Mouse (Mus musculus): Measurements from ENCODE around the gene Ddx39.

Gene Ddx39

DNA sequence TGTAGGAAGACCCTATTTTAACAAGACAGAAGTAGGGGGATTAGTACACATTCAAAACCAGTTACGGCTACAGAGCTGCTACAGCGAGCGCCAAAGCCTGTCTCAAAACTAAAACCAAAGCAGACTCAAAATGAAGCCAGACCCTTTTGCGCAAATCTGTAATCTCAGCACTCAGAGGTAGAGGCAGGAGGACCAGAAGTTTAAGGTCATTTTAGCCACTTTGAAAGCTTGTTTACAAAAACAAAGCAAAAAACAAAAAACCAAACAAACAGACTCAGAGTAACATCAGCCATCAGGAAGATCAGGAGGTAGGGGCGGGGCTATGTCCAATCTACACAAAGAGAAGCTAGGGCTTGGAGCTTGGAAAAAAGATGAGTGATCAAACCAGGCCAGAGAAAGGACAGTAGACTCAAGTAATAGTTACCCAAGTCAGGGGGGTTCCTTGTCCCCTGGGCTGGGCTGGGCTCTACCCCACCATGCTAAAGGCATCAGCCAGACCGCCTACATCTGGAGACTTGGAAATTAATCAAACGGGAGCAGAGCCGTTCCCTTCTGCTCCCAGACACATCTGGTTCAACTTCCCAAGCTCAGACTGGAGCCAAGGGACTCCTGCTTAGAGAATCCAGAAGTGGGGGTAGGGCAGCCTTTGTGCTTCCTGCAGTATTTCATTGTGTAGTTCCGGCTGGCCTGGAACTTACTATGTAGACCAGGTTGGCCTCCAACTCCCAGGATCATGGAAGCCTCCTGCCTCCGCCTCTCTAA lies 24.2 kb downstream of the Ddx39 start:
- peak; percentile 55 to 58 for DNase-seq

DNA sequence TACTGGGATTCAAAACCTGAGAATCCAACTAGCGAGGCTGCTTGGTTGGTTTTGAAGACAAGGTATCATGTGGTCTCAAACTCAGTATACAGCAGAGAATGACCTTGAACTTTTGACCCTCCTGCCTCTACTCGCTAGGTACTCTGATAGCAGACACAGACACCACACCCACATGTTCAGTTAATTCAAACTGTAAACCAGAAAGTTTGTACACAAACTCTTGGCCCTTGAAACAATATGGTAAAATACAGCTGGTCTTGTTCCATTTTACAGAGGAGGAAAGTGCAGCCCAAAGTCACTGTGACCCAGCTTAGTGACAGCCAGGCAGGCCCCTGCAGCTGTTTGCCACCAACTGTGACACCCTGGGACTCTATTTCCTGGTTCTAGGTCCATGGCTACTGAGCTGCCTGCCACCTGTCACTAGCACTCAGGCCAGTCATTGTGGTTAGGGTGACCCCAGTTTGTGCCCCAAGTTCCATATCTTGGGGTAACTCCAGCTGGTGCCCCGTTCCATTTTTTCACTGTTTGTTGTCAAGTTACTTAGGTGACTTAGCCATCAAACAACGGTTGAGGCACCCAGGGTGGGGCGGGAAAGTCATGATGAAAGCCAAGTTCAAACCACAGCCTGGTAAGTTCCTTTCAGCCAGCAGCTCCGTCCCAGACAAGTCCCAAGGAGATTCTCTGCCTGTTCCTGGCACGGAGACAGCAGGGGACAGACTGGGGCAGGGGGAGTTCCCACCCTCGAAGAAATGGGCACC lies 24.9 kb downstream of the Ddx39 start:
- no peak for DNase-seq

DNA sequence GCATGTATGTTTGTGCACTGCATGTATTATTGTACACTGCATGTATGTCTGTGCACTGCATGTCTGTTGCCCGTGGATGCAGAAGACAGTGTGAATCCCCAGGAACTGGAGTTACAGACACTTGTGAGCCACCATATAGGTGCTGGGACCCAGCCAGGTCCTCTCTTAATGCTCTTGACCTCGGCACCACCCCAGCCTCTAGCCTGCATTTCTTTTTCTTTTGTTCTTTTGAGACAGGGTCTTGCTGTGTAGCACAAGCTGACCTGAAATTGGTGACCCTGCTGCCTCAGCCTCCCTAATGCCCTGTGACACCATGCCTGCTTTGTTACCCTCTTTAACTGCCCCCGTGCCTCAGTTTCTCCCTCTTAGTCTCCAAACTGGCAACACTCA lies 25.6 kb downstream of the Ddx39 start:
- DNase-seq, result no peak

DNA sequence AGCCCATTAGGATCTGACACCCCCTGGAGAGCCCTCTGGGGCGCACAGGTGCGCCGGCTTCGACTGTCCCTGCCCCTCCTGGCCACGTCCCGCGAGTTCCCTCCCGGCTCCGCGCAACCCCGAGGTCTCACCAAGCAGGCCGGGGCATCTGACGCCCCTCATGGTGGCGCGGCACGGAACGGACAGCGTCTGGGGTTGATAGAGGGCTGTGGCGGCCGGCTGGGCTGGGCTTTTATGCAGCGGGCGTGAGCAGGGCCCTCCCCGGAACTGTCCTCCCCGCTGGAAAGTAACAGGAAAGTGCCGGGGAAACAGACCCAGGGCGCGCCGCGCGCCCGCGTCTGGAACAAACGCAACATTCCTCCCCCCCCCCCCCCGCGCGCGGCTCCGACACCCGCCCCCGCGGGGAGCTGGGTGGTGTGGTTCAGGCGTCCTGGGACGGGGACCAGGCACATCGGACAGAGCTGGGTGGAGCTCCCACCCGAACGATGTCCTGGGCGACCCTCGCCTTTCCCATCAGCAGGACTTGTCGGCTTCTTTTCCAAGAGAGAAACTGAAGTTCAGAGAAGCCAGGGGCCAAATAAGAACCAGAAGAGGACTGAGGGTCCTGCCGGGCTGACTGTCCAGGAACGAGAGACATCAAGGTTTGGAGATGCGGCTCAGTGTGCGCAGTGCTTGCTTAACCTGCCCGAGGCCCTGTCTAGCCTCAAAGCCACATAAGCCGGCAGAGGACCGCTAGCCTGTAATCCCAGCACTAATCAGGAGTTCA lies 26.2 kb downstream of the Ddx39 start, which contains the start of gene Adgre5:
Gene Adgre5 (minus strand): TSS at position 351 of the 766 bp plus-strand sequence.
- peak; percentile 82 to 89 for DNase-seq

DNA sequence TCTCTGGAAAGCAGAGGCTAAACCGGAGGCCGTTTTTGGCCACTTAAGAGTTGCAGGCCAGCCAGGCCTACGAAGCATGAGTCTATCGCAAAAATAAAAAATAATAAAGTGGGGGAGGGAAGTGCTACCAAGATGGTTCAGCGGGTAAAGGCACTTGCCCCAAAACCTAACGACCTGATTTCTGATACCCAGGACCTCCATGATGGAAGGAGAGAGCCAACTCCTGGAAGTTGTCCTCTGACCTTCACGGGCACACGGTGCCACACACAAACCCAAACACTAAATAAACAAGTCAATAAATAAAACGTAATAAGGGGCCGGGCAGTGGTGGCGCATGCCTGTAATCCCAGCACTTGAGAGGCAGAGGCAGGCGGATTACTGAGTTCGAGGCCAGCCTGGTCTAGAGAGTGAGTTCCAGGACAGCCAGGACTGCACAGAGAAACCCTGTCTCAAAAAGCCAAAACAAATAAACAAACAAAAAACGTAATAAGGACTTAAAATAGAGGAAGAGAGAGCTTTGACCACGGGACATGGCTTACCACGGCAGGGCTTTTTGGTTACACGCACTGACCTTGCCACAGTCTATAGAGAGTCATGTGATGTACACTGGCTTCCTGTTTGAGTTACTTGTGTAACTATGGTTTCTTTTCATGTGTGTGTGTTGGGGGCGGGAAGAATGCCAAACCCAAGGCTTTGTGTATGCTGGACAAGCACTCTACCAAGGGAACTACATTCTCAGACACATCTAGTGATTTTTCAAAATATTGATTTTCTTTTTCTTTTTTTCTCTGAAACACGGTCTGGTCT lies 27.1 kb downstream of the Ddx39 start:
- peak in 1 of 2 experiments; percentile 14 for DNase-seq

DNA sequence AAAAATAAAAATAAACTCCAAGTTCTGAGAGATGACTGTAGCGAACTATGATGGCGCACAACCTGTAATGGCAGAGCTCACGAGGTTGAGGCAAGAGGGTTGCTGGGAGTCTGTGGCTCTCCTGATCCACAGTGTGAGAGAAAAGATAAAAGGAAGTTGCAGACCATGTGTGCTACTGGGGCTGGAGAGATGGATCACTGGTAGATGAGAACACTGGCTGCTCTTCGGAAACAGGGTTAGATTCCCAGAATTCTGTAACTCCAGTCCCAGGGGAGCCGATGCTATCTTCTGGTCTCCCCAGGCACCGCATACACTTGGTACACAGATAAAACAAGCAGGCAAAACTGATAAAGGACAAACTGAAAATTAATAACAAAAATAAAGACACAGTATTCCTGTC lies 28.0 kb downstream of the Ddx39 start:
- no peak for DNase-seq

DNA sequence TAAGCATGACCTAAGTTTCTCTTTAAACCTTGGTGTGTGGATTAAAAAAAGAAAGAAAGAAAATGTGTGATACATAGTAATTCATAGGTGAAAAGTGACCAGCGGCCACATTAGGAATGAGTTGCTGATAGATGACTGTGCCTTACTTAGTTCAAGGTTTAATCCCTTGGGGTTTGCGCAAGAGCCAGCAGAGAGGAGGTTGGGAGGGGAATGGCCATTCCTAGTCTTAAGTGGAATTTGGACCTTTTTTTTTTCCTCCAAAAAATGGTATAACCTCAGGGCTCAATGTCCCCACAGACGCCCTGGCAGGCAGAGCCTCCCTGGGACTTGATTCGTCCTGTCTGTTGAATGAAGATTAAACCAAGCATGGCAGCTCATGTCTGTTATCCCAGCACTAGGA lies 29.1 kb downstream of the Ddx39 start:
- DNase-seq, result peak; percentile 14 to 51

DNA sequence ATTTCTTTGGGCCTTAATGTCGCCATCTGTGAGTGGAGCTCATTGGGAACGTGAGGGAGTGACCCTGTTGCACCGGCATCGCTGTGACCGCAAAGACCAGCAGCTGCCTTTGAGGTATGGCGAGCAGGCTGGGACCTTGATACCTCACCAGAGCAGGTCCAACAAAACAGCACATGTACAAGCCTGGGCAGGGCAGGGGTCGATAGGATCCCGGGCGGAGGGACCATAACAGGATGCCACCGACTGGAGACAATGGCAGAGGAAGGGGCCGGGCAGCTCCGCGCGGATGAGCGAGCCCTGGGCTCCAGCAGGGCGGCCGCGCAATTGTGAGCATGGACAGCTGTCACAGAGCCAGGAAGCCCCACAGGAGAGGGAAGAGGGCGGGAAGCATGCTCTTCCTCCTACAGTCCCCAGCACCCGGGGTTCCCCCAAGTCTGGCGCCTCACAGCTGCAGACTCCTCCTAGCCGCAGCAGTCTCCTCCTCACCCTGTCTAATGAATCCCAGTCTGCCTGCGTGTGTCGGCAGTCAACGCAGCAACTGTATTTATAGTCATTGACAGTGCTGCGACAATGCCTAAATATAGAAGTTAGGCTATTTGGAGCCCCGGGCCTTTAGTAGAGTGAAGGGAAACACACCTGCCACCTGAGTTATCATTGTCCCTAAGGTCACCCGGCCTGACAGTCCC lies 32.8 kb downstream of the Ddx39 start:
- peak; percentile 78 to 89 for DNase-seq

DNA sequence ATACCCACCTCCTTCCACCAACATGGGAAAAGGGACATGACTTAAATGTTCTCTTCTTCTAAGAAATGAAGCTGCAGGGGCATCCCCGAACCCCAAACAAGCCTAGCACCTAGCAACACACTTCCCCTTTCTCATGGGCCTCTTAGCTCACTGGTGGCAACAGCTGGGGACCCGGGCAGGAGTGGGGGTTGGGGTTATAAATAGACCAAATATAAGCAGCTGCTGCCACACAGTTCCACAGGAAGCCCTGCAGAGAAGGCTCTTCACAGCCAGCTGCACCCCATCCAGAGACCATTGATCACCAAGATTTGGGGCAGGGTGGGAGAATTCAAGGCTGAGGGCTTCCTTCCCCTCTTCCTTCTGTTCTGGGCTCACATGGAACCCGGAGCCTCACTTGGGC lies 33.7 kb downstream of the Ddx39 start:
- DNase-seq, result no peak

DNA sequence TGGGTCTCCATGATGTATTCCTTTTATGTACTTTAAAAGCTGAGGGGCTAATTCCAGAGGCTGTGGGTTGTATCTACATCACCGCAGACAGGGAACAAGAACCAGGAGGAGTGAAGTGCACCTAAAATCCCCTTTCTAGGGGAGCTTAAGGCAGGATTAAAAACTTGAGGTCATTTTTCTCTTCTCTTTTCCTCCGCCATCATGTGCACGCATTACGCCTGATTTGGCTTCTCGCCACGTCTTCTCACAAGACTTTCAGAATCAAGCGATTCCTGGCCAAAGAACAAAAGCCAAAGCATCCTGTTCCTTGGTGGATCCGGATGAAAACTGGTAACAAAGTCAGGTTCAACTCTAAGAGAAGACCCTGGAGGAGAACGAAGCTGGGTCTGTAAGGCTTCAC lies 34.3 kb downstream of the Ddx39 start:
- peak in 1 of 2 experiments; percentile 57 for DNase-seq

DNA sequence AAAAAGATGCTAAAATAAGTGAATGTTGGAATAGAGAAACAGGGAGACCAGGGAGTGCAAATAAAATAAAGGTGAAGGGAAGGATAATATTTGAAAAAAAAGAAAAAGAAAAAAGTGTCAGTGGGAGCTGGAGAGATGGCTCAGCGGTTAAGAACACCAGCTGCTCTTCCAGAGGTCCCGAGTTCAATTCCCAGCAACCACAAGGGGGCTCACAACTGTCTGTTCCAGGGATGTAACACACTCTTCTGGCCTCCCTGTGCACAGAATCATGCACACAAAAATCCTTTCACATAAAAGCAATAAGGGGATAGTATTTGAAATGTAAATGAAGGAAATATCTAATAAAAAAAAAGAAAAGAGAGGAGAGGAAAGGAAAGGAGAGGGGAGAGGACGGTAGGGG lies 39.2 kb downstream of the Ddx39 start:
- DNase-seq, result no peak

DNA sequence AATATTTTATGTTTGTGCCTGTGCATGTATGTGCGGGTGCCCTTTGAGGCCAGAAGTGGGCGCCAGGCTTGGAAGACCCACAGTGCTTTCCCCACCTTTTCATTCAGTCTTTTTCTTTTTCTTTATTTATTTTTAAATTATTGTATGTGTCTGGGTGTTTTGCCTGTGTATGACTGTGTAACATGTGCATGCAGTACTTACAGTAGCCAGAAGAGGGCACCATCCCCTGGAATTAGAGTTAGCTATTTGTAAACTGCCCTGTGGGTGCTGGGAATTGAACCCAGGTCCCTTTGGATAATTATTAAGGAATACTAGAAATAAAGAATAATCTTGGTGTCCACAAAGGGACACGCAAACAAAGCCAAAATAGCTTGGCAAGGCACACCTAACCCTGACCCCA lies 41.3 kb downstream of the Ddx39 start:
- DNase-seq, result peak in 1 of 2 experiments; percentile 35

DNA sequence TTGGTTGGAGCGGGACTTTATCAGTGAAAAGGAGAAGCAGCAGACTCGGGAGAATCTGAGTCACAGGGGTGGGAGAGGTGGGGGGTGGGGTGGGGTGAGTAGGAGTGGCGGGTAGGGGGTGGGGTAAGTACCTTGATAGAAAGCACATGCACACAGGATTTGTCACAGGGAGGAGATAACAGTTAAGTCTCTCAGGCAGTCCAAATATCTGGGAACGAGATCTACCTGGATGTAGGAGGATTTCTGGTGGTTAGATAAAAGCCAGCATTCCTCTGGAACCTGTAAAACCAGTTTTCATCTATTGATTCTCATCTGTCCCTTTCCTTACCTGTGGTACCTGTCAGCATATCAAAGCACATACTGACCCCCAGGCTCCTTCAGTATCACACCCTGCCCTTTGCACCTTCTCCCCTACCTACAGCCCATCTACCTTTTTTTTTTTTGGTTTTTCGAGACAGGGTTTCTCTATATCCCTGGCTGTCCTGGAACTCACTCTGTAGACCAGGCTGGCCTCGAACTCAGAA lies 42.2 kb downstream of the Ddx39 start:
- DNase-seq, result no peak

DNA sequence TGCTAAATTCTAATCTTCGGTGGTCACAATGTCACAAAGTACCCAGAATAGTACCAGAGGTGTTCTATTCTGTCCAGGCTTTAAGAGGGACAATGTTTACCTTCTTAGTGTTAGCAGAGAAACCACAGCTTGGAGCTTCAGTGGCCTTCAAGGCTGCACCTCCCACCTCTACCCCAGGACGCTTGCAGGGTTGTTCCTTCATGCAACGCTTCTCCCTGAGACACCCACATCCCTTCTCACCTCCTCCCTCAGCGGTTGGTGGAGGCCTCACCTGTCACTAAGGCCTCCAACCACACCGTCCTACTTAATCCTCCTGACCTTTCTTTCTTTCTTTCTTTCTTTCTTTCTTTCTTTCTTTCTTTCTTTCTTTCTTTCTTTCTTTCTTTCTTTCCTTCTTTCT lies 43.3 kb downstream of the Ddx39 start:
- no peak for DNase-seq

DNA sequence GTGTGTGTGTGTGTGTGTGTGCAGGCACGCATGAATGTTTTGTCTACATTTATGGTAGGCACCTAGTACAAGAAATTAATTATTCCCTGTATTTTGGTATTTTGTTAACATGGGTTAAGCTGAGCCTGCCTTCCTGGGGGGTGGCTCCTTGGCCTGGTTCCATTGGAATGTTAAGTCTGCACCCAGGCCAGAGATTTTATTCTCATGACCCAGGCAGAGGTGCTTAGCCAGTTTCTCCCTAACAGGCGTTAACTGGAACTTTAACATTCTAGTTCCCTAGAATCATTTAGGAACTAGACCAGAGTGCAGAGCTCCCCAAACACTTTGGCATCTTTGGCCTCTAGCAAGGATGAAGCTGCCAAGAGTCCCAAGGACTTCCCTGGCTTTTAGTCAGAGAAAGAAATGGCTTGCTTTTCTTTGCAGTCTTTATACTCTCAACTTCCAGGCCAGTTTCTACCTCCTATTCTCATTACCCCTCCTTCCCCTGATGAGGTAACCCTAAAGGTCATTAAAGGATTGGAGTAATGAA lies 44.3 kb downstream of the Ddx39 start:
- DNase-seq, result peak; percentile 50 to 57

DNA sequence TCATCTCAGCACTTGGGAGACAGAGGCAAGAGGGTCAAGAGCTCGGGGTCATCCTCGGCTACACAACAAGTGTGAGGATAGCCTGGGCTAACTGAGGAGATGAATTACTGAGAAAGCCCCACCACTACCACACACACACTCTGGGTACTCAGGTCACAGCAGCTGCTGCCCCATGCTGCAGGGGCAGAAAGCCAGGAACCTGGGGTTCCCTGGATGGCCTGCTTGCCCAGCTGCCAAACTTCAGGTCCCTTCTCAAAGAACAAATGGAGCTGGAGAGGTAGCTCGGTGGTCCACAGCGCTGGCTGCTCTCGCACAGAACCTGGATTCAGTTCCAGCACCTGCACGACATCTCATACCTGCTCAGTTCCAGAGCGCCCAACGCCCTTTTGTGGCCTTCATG lies 49.1 kb downstream of the Ddx39 start:
- no peak for DNase-seq

DNA sequence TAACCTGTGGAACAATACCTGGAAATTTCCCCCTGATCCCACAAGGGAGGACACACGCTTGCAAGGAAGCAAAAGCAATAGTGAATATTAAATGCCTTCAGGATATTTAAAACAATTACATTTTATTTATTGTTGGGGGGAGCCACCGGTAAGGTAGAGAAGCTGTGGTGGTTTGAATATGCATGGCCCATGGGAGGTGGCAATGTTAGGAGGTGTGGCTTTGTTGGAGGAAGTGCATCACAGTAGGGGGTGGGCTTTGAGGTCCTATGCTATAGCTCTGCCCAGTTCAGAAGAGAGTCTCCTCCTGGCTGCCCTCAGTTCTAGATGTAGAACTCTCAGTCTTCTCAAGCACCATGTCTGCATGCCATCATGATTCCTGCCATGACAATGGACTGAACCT lies 49.7 kb downstream of the Ddx39 start:
- DNase-seq, result no peak

DNA sequence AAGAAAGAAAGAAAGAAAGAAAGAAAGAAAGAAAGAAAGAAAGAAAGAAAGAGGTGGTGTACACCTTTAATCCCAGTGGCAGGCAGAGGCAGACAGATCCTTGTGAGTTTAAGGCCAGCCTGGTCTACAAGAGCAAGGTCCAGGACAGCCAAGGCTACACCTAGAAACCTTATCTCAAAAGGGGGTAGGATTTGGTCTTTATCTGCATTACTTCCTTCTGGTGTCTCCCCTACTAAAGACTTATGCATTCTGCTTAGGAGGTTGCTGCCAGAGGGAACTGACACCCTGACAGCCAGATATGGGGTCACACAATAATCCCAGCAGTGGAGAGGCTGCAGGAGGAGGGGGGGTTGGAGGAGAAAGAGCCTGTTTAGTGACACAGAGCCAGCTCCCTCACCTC lies 50.7 kb downstream of the Ddx39 start:
- DNase-seq, result no peak

DNA sequence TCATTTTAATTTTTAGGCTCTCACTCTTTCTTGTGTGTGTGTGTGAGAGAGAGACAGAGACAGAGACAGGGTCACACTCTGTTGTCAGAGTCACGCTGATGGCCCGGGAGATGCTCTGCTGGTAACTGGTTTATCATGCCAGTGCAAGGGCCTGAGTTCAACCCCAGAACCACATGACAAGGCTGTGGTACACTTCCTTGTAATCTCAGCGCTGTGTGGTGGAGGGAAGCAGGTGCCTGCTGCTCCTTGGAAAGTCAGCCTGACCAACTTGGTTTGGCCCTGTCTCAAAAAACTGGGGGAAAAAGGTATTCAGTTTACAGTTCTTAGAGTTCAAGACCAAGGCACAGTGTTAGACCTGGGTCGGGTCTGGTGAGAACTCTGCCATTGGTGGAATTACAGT lies 52.5 kb downstream of the Ddx39 start:
- no peak for DNase-seq

DNA sequence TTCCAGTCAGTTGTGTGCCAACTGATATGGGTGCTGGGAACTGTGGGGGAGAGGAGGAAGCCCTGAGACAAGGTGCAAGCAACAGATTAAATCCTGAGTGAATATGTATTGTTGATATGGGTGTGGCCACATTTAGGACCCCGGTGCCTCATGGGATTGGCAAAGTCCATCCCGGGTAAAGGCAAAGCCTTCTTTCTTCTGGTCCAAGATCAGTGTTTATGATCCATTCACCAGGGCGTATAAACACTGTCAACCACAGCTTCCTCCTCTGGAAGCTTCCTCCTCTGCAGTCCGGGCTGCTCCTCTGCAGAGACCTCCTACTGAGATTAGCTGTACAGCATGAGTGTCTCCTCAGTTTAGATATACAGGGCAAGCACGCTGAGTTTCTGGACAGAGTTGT lies 53.5 kb downstream of the Ddx39 start:
- DNase-seq, result no peak

DNA sequence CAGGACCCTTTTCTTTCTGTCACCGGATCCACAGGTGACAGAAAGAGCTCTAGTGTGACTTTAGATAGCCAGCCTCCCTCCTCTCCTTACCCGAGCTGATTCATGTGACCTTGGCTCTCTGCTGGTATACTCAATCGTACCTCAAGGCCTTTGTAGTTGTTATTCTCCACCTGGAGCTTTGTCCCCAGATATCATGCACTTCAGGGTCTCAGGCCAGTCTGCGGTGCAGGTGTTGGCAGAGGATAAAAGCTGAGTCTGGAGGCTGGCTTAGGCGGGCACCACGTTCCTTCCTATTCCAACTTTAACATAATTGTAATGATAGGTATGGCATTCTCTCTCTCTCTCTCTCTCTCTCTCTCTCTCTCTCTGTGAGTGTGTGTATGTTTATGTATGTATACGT lies 54.7 kb downstream of the Ddx39 start:
- DNase-seq, result no peak

DNA sequence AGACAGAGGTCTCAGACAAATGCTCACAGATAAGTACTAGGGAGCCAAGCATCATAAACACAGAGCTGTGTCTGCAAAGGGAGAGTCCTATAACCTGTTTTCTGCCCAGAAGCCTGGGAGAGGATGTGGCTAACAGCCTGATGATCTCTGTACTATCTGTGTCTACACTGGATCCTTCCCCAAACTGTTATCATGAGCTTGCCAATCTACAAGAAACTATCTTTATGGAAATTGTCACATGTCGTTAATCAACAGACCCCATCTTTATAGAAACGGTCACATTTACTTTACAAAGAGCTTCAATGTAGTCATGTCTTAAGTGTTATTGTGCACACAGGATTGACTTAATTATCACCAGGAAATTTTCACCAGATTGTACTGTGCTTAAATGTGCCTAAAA lies 55.7 kb downstream of the Ddx39 start:
- DNase-seq, result no peak
